Mouse (Mus musculus) forebrain, embryonic 10.5 days (tissue): ENCODE results near the gene Ifna5. TPM values are rescaled to one million over a fixed set of nuclear protein-coding genes. Genes with fewer than 3 reads are reported as not detected.

Source experiments
- DNase-seq: peaks from one replicate; pipeline ENCODE4 v3.0.0-alpha.2; 2017; ENCODE audit warnings: low spot score; ENCODE audit errors: extremely low spot score
- H3K27ac ChIP-seq: fragments of 300-500 bp; sonication (generic); 2 replicates; pipeline ENCODE4 v1.5.1; 2016; ENCODE audit warnings: mild to moderate bottlenecking
- H3K27me3 ChIP-seq: fragments of 300-500 bp; sonication (generic); 2 replicates; pipeline ENCODE4 v1.6.1; 2016; ENCODE audit warnings: mild to moderate bottlenecking; ENCODE audit not compliant: poor library complexity, severe bottlenecking
- H3K36me3 ChIP-seq: fragments of 300-500 bp; sonication (generic); replicated peaks from 2 replicates; pipeline ENCODE4 v1.6.1; 2016; ENCODE audit warnings: mild to moderate bottlenecking, moderate library complexity
- H3K4me1 ChIP-seq: fragments of 300-500 bp; sonication (generic); 2 replicates; pipeline ENCODE4 v1.6.1; 2016
- H3K4me3 ChIP-seq: fragments of 300-500 bp; sonication (generic); 2 replicates; pipeline ENCODE4 v1.5.1; 2016; ENCODE audit warnings: mild to moderate bottlenecking, moderate library complexity
- H3K9me3 ChIP-seq: fragments of 300-500 bp; sonication (generic); 2 replicates; pipeline ENCODE4 v1.6.1; 2016; ENCODE audit warnings: mild to moderate bottlenecking, moderate library complexity
- WGBS: fragments of 180-500 bp; shearing (Covaris S2); methylation state at CpG from one replicate; pipeline ENCODE4 v1.1.7; 2016; 5-methylcytosine and 5-hydroxymethylcytosine counted together
- polyA plus RNA-seq: library from polyadenylated mRNA; unstranded; fragments of >200 nt; fragmentation: Nextera tagmentation; extraction: Ambion mirVana; gene quantifications from 2 replicates; pipeline ENCODE4 v1.2.1, GENCODE M21; 2016

Gene Ifna5
- polyA plus RNA-seq, 1 experiment from 2014 or later = not detected

DNA sequence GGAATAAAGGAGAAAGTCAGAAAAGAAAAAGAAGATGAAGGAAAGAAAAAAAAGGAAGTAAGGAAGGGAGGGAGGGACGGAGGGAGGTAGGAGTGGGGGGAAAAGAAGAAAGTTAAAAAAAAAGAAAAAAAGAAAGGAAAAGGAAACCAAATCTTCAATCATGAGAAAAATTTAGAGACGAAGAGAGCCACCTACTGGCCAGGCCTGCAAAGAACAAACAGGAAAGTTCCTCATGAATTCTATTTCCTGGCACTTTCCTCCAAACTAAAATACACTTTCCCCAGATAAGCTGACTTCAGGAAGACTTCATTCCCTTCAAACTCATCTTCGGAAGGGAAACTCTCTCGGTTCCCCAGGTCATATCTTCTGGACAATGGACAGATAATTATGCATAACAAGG is 4.8 kb upstream of the Ifna5 start:
- H3K27ac ChIP-seq = no peak overlapping the region
- DNase-seq = no peak
- H3K36me3 ChIP-seq = no peaks in the 10 kb centered on the region
- WGBS = 30% methylated on average over 4 of the region's 4 CpGs
- no peak overlapping the region for H3K4me3 ChIP-seq
- no peaks in the 10 kb centered on the region for H3K4me1 ChIP-seq
- no peaks in the 10 kb centered on the region for H3K27me3 ChIP-seq
- H3K9me3 ChIP-seq = no peaks in the 10 kb centered on the region

DNA sequence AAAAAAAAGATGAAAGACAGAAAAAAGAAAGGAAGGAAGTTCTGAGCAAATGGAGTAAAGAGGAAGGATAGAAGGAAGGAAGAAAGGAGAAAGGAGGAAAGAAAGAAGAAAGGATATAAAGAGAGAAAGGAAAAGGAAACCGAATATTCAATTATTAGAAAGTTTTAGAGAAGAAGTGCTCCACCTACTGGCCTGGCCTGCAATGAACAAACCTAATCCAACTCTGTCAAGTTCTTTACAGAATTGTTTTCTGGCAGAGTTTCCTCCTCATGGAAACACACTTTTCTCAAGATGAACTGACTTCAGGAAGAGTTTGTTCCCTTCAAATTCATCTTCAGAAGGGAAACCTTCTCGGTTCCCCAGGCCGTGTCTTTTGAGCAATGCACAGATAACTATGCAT is 3.5 kb downstream of the Ifna5 start:
- Histone ChIP-seq H3K27ac (no peak overlapping the region), H3K36me3 (no peaks in the 10 kb centered on the region), H3K27me3 (no peaks in the 10 kb centered on the region), H3K9me3 (no peaks in the 10 kb centered on the region), H3K4me1 (peaks cover 10% of the 10 kb centered on the region), H3K4me3 (no peak overlapping the region)
- DNase-seq = no peak
- WGBS = 51% methylated on average over 3 of the region's 3 CpGs

DNA sequence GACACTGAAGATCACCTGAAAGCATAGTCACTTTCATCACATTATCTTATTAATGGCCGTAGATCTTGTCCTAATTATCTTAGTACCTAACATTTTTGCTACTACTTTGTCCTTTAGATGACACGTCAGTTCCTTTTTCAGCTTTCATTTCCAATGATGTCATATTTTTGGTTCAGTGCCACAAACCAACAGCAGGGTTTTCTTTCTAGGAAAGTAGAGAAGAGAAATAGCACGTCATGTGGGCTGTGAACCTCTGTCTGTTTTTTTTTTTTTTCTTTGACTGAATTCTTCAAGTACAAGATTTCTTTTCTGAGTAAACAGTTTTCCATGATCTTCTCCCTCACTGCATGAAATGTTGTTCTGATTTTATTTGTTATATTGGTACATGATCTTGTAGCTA is 4.7 kb downstream of the Ifna5 start:
- H3K27me3 ChIP-seq = no peaks in the 10 kb centered on the region
- no peaks in the 10 kb centered on the region for H3K9me3 ChIP-seq
- H3K4me1 ChIP-seq = peaks cover 10% of the 10 kb centered on the region
- no peak overlapping the region for H3K4me3 ChIP-seq
- WGBS = 90% methylated on average over 3 of the region's 3 CpGs
- H3K36me3 ChIP-seq = no peaks in the 10 kb centered on the region
- no peak for DNase-seq
- H3K27ac ChIP-seq = no peak overlapping the region

DNA sequence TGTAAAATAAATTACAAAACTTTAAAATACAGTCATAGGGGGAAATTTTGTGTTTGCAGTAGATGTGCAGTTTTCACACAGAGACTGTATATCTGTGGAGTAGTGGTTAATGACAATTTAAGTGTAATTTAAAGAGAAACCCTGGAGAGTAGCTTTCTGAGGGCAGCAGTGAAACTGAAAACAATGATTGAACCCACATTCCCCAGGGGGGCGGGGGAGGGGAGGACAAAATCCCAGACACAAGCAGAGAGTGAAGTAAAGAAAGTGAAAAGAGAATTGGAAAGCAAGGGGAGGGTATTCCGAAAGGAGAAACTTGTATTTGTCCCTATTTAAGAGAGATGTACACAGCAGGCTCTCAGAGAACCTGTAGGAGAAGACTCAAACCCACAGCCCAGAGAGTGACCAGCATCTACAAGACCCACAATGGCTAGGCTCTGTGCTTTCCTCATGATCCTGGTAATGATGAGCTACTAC is 6.2 kb downstream of the Ifna5 start, which contains the start of gene Ifna4:
TSS of gene Ifna4 (plus strand) at position 424 of the 474 bp plus-strand sequence.
- no peak for DNase-seq
- no peaks in the 10 kb centered on the region for H3K36me3 ChIP-seq
- H3K27ac ChIP-seq = no peak within 1 kb of the TSS
- no peaks in the 10 kb centered on the region for H3K27me3 ChIP-seq
- H3K4me3 ChIP-seq = no peak within 1 kb of the TSS
- WGBS = 36% methylated on average over 2 of the region's 2 CpGs
- no peaks in the 10 kb centered on the region for H3K9me3 ChIP-seq
- H3K4me1 ChIP-seq = peaks cover 10% of the 10 kb centered on the region

DNA sequence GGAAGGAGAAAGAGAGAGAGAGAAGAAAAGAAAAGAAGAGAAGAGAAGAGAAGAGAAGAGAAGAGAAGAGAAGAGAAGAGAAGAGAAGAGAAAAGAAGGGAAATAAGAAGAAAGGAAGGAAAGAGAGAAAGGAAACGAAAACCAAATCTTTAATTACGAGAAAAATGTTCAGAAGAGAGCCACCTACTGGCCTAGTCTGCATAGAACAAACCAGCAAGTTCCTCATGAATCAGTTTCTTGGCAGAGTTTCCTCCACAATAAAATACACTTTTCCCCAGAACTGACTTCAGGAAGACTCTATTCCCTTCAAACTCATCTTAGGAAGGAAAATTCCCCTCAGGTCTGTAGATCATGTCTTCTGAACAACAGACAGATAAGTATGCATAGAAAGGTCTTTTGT is 10.0 kb downstream of the Ifna5 start:
- no peak for DNase-seq
- no peak overlapping the region for H3K4me3 ChIP-seq
- H3K9me3 ChIP-seq = no peaks in the 10 kb centered on the region
- no peaks in the 10 kb centered on the region for H3K36me3 ChIP-seq
- H3K27ac ChIP-seq = no peak overlapping the region
- peaks cover 10% of the 10 kb centered on the region for H3K4me1 ChIP-seq
- no peaks in the 10 kb centered on the region for H3K27me3 ChIP-seq
- 57% methylated on average over 2 of the region's 2 CpGs for WGBS

DNA sequence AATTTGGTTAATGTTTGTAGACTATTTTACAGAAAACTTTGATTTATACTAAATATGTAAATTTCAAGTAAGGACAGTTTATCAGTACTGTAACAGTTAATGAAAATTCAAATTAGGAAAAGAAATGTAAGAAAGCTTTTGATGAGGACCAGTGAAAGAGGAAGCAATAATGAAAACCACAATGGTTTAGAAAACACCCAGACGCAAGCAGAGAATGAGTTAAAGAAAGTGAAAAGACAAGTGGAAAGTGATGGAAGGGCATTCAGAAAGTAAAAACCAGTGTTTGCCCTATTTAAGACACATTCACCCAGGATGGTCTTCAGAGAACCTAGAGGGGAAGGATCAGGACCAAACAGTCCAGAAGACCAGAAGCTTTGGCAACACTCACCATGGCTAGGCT is 14.4 kb downstream of the Ifna5 start, which contains the start of gene Ifna1:
TSS of gene Ifna1 (plus strand) at position 390 of the 400 bp plus-strand sequence.
- no peak within 1 kb of the TSS for H3K4me3 ChIP-seq
- WGBS = 74% methylated on average over 1 of the region's 1 CpGs

DNA sequence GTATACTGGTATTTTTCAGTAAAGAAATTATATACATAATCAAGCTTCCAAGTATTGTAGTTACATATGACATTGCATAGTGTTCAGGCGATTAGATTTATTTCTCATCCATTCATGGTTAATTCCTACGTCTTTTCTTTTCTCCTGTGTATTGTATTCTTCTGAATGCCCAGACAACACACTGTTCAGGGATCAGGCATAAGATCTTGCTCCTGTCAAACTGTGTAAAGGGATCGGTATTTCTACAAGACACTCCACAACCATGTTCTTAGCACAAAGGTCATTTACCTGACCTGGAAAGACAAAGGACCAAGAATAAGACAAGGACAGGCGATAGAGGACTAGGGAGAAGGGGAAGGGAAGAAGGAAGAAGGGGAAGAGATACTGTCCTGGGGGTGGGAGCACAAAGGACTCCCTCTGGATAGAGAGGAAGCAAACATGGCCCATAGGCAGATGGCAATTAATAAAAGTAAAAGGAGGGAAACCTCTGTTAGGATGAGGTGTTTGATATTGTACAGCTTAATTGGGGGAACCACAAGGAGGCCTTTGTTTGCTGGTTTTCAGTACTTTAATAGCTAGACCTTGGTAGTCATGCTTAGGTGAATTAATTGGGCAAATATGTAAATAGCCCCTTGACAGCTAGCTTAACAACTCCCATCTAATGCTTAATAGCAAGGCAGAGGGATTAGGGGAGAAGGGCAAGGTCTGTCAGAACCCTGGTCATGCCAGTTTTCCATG is 15.9 kb downstream of the Ifna5 start:
- no peak for DNase-seq
- peak overlapping the region; percentile 73; the same call in 1 of the 2 replicates for H3K27ac ChIP-seq
- H3K36me3 ChIP-seq = no peaks in the 10 kb centered on the region
- H3K27me3 ChIP-seq = no peaks in the 10 kb centered on the region
- H3K4me1 ChIP-seq = peaks cover 15% of the 10 kb centered on the region
- 38% methylated on average over 4 of the region's 4 CpGs for WGBS
- H3K9me3 ChIP-seq = no peaks in the 10 kb centered on the region
- H3K4me3 ChIP-seq = no peak overlapping the region

More for the DNA sequence above, 14.4 kb downstream of the Ifna5 start, which contains the start of gene Ifna1:
- H3K36me3 ChIP-seq = no peaks in the 10 kb centered on the region
- no peak for DNase-seq
- no peaks in the 10 kb centered on the region for H3K9me3 ChIP-seq
- H3K27me3 ChIP-seq = no peaks in the 10 kb centered on the region
- peaks cover 15% of the 10 kb centered on the region for H3K4me1 ChIP-seq
- no peak within 1 kb of the TSS for H3K27ac ChIP-seq

DNA sequence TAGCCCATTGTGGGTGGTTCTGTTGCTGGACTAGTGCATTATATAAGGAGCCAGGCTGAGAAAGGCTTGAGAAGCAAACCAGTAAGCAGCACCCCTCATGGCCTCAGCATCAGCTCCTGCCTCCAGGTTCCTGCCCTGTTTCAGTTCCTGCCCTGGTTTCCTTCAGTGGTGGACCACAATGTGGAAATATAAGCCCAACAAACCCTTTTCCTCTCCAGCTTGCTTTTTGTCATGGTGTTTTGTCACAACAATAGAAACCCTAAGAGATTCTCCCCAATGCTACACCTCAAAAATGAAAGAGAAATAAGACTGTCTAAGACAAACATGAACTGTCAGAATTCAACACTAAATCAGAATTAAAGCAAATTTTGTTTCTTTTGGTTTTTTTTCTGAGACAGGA is 23.9 kb downstream of the Ifna5 start:
- Histone ChIP-seq H3K27ac (no peak overlapping the region), H3K4me3 (no peak overlapping the region), H3K27me3 (peaks cover 23% of the 10 kb centered on the region), H3K36me3 (no peaks in the 10 kb centered on the region), H3K9me3 (no peaks in the 10 kb centered on the region), H3K4me1 (peaks cover 15% of the 10 kb centered on the region)
- DNase-seq = no peak

DNA sequence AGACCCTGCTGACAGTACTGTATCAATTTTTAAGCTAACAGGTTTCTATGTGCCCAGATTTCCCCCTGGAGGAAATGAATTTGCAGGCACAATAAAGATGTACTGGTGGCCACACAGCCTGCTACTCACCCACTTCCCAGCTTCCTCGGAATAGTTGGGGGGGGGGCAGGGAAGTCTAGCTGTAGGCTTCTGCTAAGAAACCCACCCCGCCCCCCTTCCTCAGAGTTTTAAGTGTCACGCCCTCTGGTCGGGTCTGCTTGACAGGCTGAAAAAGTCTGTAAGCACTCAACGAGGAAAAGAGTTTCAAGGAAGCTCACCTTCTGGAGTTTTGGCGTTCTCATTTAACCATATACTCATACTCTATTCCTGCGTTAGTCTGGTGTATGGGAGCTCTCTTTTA is 28.0 kb downstream of the Ifna5 start:
- Histone ChIP-seq H3K9me3 (no peaks in the 10 kb centered on the region), H3K27me3 (peaks cover 50% of the 10 kb centered on the region), H3K4me3 (no peak overlapping the region), H3K36me3 (no peaks in the 10 kb centered on the region), H3K4me1 (peaks cover 29% of the 10 kb centered on the region), H3K27ac (no peak overlapping the region)
- WGBS = 4% methylated on average over 7 of the region's 7 CpGs
- no peak for DNase-seq

DNA sequence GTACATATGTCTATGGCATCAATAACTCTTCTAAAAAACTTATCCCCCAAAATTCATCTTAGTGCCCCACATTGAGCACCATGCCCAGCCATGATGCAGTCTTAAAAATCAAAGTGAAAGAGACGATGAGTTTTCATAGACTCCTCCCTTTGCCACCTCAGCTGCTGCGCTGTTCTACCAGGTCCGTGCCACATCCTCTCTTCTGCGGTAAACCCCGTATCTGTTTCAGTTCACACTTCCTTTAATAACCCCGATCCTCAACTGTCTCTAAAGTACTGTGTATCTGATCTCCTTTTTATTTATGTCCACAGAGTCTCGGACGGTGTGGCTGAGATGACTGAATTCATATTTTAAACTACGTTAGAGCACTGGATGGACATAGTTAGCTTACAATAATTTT is 29.3 kb downstream of the Ifna5 start:
- Histone ChIP-seq H3K27ac (no peak overlapping the region), H3K4me3 (no peak overlapping the region), H3K27me3 (peaks cover 57% of the 10 kb centered on the region), H3K36me3 (no peaks in the 10 kb centered on the region), H3K4me1 (peaks cover 33% of the 10 kb centered on the region), H3K9me3 (no peaks in the 10 kb centered on the region)
- WGBS = 69% methylated on average over 9 of the region's 9 CpGs
- no peak for DNase-seq

DNA sequence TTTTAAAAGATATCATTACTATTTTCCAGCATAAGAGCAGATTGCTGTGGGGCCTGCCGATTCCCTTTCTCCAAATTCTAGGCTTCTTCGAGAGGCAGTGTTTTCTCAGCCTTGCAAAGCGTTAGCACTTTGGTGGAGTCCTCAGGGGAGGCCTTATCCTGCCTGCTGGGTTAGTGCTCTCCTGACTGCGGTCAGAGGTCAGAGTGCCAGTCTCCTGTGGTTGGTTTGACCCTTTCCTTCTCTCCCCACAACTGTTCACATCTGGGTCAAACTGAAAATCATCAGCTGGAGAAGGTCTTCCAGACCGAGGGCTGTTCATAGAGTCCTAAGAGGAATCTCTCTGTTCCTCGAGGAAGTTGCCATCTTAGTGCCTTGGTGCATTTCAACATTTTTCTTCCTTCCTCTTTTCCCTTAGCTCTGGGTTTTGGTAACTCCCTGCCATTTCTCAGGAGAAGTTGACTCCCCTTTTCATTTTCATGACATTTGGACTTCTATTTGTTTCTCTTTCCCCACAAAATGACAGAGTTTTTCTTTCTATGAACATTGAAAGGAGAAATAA is 29.8 kb downstream of the Ifna5 start:
- Histone ChIP-seq H3K27ac (no peak overlapping the region), H3K4me1 (peaks cover 33% of the 10 kb centered on the region), H3K27me3 (peaks cover 57% of the 10 kb centered on the region), H3K4me3 (no peak overlapping the region), H3K36me3 (no peaks in the 10 kb centered on the region), H3K9me3 (no peaks in the 10 kb centered on the region)
- no peak for DNase-seq
- 61% methylated on average over 6 of the region's 6 CpGs for WGBS

DNA sequence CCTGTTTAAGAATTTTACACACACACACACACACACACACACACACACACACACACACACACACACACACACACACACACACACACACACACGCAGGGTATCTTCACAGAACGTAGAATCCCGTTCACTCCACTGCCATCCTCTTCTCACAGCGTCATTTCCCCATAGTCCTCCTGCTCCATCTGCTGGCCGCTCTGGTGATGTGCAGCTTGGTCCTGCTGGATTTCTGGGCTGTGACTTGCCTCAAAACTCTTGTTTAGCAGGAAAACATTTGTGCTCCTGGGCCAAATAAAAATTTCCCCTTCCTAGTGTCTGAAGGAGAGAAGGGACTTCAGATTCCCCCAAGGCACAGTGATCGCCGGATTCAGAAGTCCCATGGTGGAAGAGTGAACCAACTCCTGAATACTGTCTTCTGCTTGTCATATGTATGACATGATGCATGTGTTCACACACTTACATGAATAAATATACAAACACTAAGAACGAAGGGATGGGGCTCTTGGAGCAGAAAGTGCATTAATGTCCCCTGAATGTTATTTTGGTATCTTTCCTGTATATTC is 32.1 kb downstream of the Ifna5 start:
- peaks cover 49% of the 10 kb centered on the region for H3K27me3 ChIP-seq
- under 1% methylated on average over 8 of the region's 8 CpGs for WGBS
- DNase-seq = peak; percentile 84
- peaks cover 33% of the 10 kb centered on the region for H3K4me1 ChIP-seq
- H3K36me3 ChIP-seq = no peaks in the 10 kb centered on the region
- peak overlapping the region; percentile 72; the same call in 1 of the 2 replicates for H3K27ac ChIP-seq
- H3K9me3 ChIP-seq = no peaks in the 10 kb centered on the region
- peak overlapping the region; percentile 64 for H3K4me3 ChIP-seq
